Mouse (Mus musculus) bone marrow, adult 2 months (tissue): ENCODE measurements around the gene Hoxa10.

Experiments used
- CTCF ChIP-seq: fragments of 200-500 bp; IDR thresholded peaks from 2 replicates; pipeline ENCODE4 v1.5.1; 2011; ENCODE audit warnings: low read length, control low read depth; ENCODE audit not compliant: control insufficient read depth, insufficient read depth
- POLR2A ChIP-seq: fragments of 200-500 bp; IDR thresholded peaks from 2 replicates; pipeline ENCODE4 v1.6.1; 2011; ENCODE audit warnings: low read depth, mild to moderate bottlenecking, control low read depth, low read length, borderline replicate concordance; ENCODE audit not compliant: control insufficient read depth

GRCm38 (mm10) chr6:52273656-52274280 lies 33.1 kb upstream of the Hoxa10 start:
- TF ChIP-seq POLR2A, result no peak
- no peak for TF ChIP-seq CTCF
